Comparison of ENCODE assay signal across 29 mouse cellular contexts in genomic region chr19:47135568-47135967, GRCm38 (mm10). TPM values are rescaled to one million over a fixed set of nuclear protein-coding genes. Genes with fewer than 3 reads are reported as not detected.
DNase-seq lines count a peak whose midpoint lies in the region; ATAC-seq and TF ChIP-seq lines count a peak whose summit lies in the region.
"Had no signal": no experiment of that assay in that cellular context is flagged by ENCODE, and none has a peak within 500 bp of the region (broad histone marks: within the 10 kb centered on the region; RNA-seq: fewer than 3 reads in every experiment).

No protein-coding gene starts in this region.

- DNase-seq in layer of hippocampus, adult 2 months (ENCODE audit: low spot score in 2 of 2): no peak
- no peak for DNase-seq in layer of hippocampus, postnatal 10 days (ENCODE audit: low spot score in 2 of 2)
- DNase-seq in CD4-positive helper T cell, adult 2 months (ENCODE audit: low read depth, low spot score): peak; percentile 29
- DNase-seq in ES-E14 (ENCODE audit: low read depth, low spot score): no peak
- no peak for DNase-seq in right cerebral cortex, postnatal 10 days (ENCODE audit: low spot score in 2 of 2)
- DNase-seq in forebrain, embryonic 14.5 days (ENCODE audit: low spot score): no peak
- DNase-seq: adrenal gland, adult 2 months; adrenal gland, postnatal 25 days; cerebellum, adult 18-20 months; cerebellum, adult 9-11 months; cerebellum, postnatal 36 days; heart, adult 2 months had no signal

- no peaks in the 10 kb centered on the region for H3K9me3 ChIP-seq in forebrain, embryonic 12.5 days
- no peaks in the 10 kb centered on the region for H3K9me3 ChIP-seq in forebrain, embryonic 15.5 days
- no peaks in the 10 kb centered on the region for H3K9me3 ChIP-seq in ES-E14 (ENCODE audit: control insufficient read depth, insufficient read depth, low read depth, low read length)
- no peaks in the 10 kb centered on the region for H3K9me3 ChIP-seq in forebrain, embryonic 14.5 days (replicated peaks; ENCODE audit: control insufficient read depth, low read length)
- H3K9me3 ChIP-seq: embryonic facial prominence, embryonic 15.5 days; forebrain, embryonic 10.5 days; hindbrain, embryonic 12.5 days had no signal

- no peak for TF ChIP-seq CTCF in layer of hippocampus, adult 2 months (conservative IDR thresholded peaks at IDR 0.05)

- no peak for ATAC-seq in forebrain, embryonic 12.5 days (ENCODE audit: low FRiP score)
- ATAC-seq in forebrain, embryonic 15.5 days (replicated peaks): no peak
- ATAC-seq in forebrain, embryonic 14.5 days: no peak
- ATAC-seq: hindbrain, embryonic 16.5 days; inflammation-experienced regulatory T-cells, adult 6 months; intestine, postnatal 0 days had no signal

- H3K4me1 ChIP-seq in forebrain, embryonic 12.5 days: peaks cover 17% of the 10 kb centered on the region
- H3K4me1 ChIP-seq in forebrain, embryonic 15.5 days: peaks cover 14% of the 10 kb centered on the region
- peaks cover 10 to 35% of the 10 kb centered on the region in 2 experiments for H3K4me1 ChIP-seq in ES-E14 (ENCODE audit: control insufficient read depth in 2 of 2, insufficient read depth in 2 of 2, low read length in 2 of 2, poor library complexity in 1 of 2)
- H3K4me1 ChIP-seq in forebrain, embryonic 14.5 days (ENCODE audit: control insufficient read depth, insufficient read depth, low read length): peaks cover 11% of the 10 kb centered on the region

- peak overlapping the region; percentile 13; the same call in 1 of the 2 replicates for H3K9ac ChIP-seq in forebrain, embryonic 12.5 days
- H3K9ac ChIP-seq in forebrain, embryonic 15.5 days (replicated peaks): no peak overlapping the region
- peak overlapping the region; percentile 43 for H3K9ac ChIP-seq in ES-E14 (ENCODE audit: insufficient read depth, low read depth, low read length, poor library complexity, severe bottlenecking)
- no peak overlapping the region for H3K9ac ChIP-seq in forebrain, embryonic 14.5 days (ENCODE audit: low read length)
- H3K9ac ChIP-seq: embryonic facial prominence, embryonic 15.5 days; hindbrain, embryonic 12.5 days had no signal

- no peak overlapping the region for H3K4me2 ChIP-seq in forebrain, embryonic 12.5 days
- H3K4me2 ChIP-seq in forebrain, embryonic 15.5 days (replicated peaks): no peak overlapping the region
- no peak overlapping the region for H3K4me2 ChIP-seq in forebrain, embryonic 14.5 days (ENCODE audit: low read length)
- H3K4me2 ChIP-seq: heart, embryonic 11.5 days; hindbrain, embryonic 12.5 days had no signal

- peaks cover 27% of the 10 kb centered on the region for H3K36me3 ChIP-seq in forebrain, embryonic 12.5 days (replicated peaks)
- peaks cover 20% of the 10 kb centered on the region for H3K36me3 ChIP-seq in forebrain, embryonic 15.5 days
- peaks cover 10% of the 10 kb centered on the region for H3K36me3 ChIP-seq in ES-E14 (ENCODE audit: control insufficient read depth, insufficient read depth, low read length, poor library complexity, severe bottlenecking)
- peaks cover 27% of the 10 kb centered on the region for H3K36me3 ChIP-seq in forebrain, embryonic 14.5 days (ENCODE audit: control insufficient read depth, insufficient read depth, low read length)

- H3K4me3 ChIP-seq in forebrain, embryonic 12.5 days (replicated peaks): no peak overlapping the region
- no peak overlapping the region for H3K4me3 ChIP-seq in forebrain, embryonic 15.5 days
- no peak overlapping the region for H3K4me3 ChIP-seq in layer of hippocampus, adult 2 months
- H3K4me3 ChIP-seq in ES-E14 (ENCODE audit: insufficient read depth in 1 of 2, low read depth in 1 of 2, low read length in 2 of 2, poor library complexity in 1 of 2, severe bottlenecking in 1 of 2): peak overlapping the region; percentile 46 to 54
- no peak overlapping the region for H3K4me3 ChIP-seq in forebrain, embryonic 14.5 days (ENCODE audit: low read depth, low read length)
- H3K4me3 ChIP-seq: erythroblast, embryonic 14.5 days; forebrain, embryonic 10.5 days; heart, adult 2 months; hindbrain, embryonic 12.5 days had no signal

- WGBS in forebrain, embryonic 12.5 days: 90% methylated on average over 17 of the region's 17 CpGs
- 91% methylated on average over 17 of the region's 17 CpGs for WGBS in forebrain, embryonic 15.5 days
- WGBS in forebrain, embryonic 14.5 days: 93% methylated on average over 17 of the region's 17 CpGs

- no peak overlapping the region for H3K27ac ChIP-seq in forebrain, embryonic 12.5 days
- no peak overlapping the region for H3K27ac ChIP-seq in forebrain, embryonic 15.5 days (replicated peaks)
- H3K27ac ChIP-seq in layer of hippocampus, adult 2 months: peak overlapping the region; percentile 28; the same call in 1 of the 2 replicates
- H3K27ac ChIP-seq in ES-E14 (ENCODE audit: insufficient read depth, low read depth, low read length, poor library complexity, severe bottlenecking): no peak overlapping the region
- H3K27ac ChIP-seq in forebrain, embryonic 14.5 days (ENCODE audit: low read depth, low read length): no peak overlapping the region
- H3K27ac ChIP-seq: embryonic facial prominence, embryonic 15.5 days; forebrain, embryonic 10.5 days; hindbrain, embryonic 12.5 days had no signal

- peaks cover 11% of the 10 kb centered on the region; the same call in 1 of the 2 replicates for H3K27me3 ChIP-seq in forebrain, embryonic 12.5 days
- H3K27me3 ChIP-seq in forebrain, embryonic 15.5 days: no peaks in the 10 kb centered on the region
- H3K27me3 ChIP-seq in forebrain, embryonic 14.5 days (replicated peaks; ENCODE audit: control insufficient read depth, insufficient read depth, low read length): no peaks in the 10 kb centered on the region
- H3K27me3 ChIP-seq: embryonic facial prominence, embryonic 15.5 days had no signal

- in situ Hi-C loops in ES-E14 (cut with MboI; ENCODE audit: low sequenced_read_pairs in 2 of 2, unreplicated experiment in 2 of 2): no loop called here

TF ChIP-seq in ES-E14, 5 proteins besides CTCF, POLR2A, EP300 and RAD21:
- TF ChIP-seq CHD2 (IDR thresholded peaks at IDR 0.05; ENCODE audit: low read depth, low read length) (no peak), ZC3H11A (IDR thresholded peaks at IDR 0.05; ENCODE audit: borderline replicate concordance, low read depth, low read length) (no peak), MAFK (IDR thresholded peaks at IDR 0.05; ENCODE audit: insufficient read depth, low read depth, low read length) (no peak), ZNF384 (IDR thresholded peaks at IDR 0.05; ENCODE audit: low read depth, low read length) (no peak), HCFC1 (IDR thresholded peaks at IDR 0.05; ENCODE audit: borderline replicate concordance, insufficient read depth, low read length) (no peak)

RNA-seq across cellular contexts. Expression of gene Calhm2, which starts 2.5 kb away (rescaled TPM):
- polyA plus RNA-seq in forebrain, embryonic 12.5 days (2016; fragmentation: Nextera tagmentation; extraction: Ambion mirVana): 1.1 and 1.8 TPM in 2 replicates
- polyA plus RNA-seq in forebrain, embryonic 15.5 days (2015; fragmentation: Nextera tagmentation; extraction: Ambion mirVana): 1.0 and 1.2 TPM in 2 replicates
- total RNA-seq in layer of hippocampus, adult 2 months (2021): 1 to 10 TPM; 4.1 to 5.5 TPM
- total RNA-seq in layer of hippocampus, postnatal 10 days (2021): 1 to 10 TPM; 3.1 to 3.9 TPM
- 3.2 and 5.5 TPM in 2 replicates for total RNA-seq in ES-E14 (2012; rRNA removed)
- polyA plus RNA-seq in forebrain, embryonic 14.5 days (2014; fragmentation: Nextera tagmentation; extraction: Ambion mirVana): 0.69 and 0.83 TPM in 2 replicates
- polyA plus RNA-seq: erythroblast, embryonic 14.5 days had no signal

RNA-seq across cellular contexts. Expression of gene Calhm1, which starts 8.5 kb away (rescaled TPM):
- not detected in 2 replicates for polyA plus RNA-seq in forebrain, embryonic 12.5 days (2016; fragmentation: Nextera tagmentation; extraction: Ambion mirVana)
- polyA plus RNA-seq in forebrain, embryonic 15.5 days (2015; fragmentation: Nextera tagmentation; extraction: Ambion mirVana): not detected in 2 replicates
- not detected for total RNA-seq in layer of hippocampus, adult 2 months (2021)
- not detected for total RNA-seq in layer of hippocampus, postnatal 10 days (2021)
- not detected in 2 replicates for total RNA-seq in ES-E14 (2012; rRNA removed)
- not detected in 2 replicates for polyA plus RNA-seq in forebrain, embryonic 14.5 days (2014; fragmentation: Nextera tagmentation; extraction: Ambion mirVana)
- total RNA-seq: adrenal gland, adult 2 months; adrenal gland, postnatal 25 days; CH12.LX; gastrocnemius, adult 8-10 months; gastrocnemius, postnatal 4 days; heart, adult 2 months; heart, postnatal 25 days; MEL had no signal
- polyA plus RNA-seq: adrenal gland, adult 2 months; C2C12; embryonic facial prominence, embryonic 15.5 days; erythroblast, embryonic 14.5 days; forebrain, embryonic 10.5 days; heart, adult 2 months; heart, embryonic 11.5 days; heart, embryonic 16.5 days; hindbrain, embryonic 12.5 days; hindbrain, embryonic 16.5 days; inflammation-experienced regulatory T-cells, adult 6 months; intestine, postnatal 0 days had no signal

RNA-seq across cellular contexts. Expression of gene Calhm3, which starts 22.0 kb away (rescaled TPM):
- polyA plus RNA-seq in forebrain, embryonic 12.5 days (2016; fragmentation: Nextera tagmentation; extraction: Ambion mirVana): not detected in 2 replicates
- not detected in 2 replicates for polyA plus RNA-seq in forebrain, embryonic 15.5 days (2015; fragmentation: Nextera tagmentation; extraction: Ambion mirVana)
- not detected for total RNA-seq in layer of hippocampus, adult 2 months (2021)
- not detected for total RNA-seq in layer of hippocampus, postnatal 10 days (2021)
- 2.8 and 3.8 TPM in 2 replicates for total RNA-seq in ES-E14 (2012; rRNA removed)
- polyA plus RNA-seq in forebrain, embryonic 14.5 days (2014; fragmentation: Nextera tagmentation; extraction: Ambion mirVana): not detected in 2 replicates
- total RNA-seq: adrenal gland, adult 2 months; adrenal gland, postnatal 25 days; CH12.LX; gastrocnemius, adult 8-10 months; gastrocnemius, postnatal 4 days; heart, adult 2 months; heart, postnatal 25 days; MEL had no signal
- polyA plus RNA-seq: adrenal gland, adult 2 months; C2C12; embryonic facial prominence, embryonic 15.5 days; erythroblast, embryonic 14.5 days; forebrain, embryonic 10.5 days; heart, adult 2 months; heart, embryonic 11.5 days; heart, embryonic 16.5 days; hindbrain, embryonic 12.5 days; hindbrain, embryonic 16.5 days; inflammation-experienced regulatory T-cells, adult 6 months had no signal

RNA-seq across cellular contexts. Expression of gene Neurl1a, which starts 43.1 kb away (rescaled TPM):
- 4.0 and 4.6 TPM in 2 replicates for polyA plus RNA-seq in forebrain, embryonic 12.5 days (2016; fragmentation: Nextera tagmentation; extraction: Ambion mirVana)
- polyA plus RNA-seq in forebrain, embryonic 15.5 days (2015; fragmentation: Nextera tagmentation; extraction: Ambion mirVana): 7.2 and 7.9 TPM in 2 replicates
- total RNA-seq in layer of hippocampus, adult 2 months (2021): 100 to 1,000 TPM; 180 to 194 TPM
- total RNA-seq in layer of hippocampus, postnatal 10 days (2021): 100 to 1,000 TPM; 112 to 133 TPM
- 10.2 and 14.7 TPM in 2 replicates for total RNA-seq in ES-E14 (2012; rRNA removed)
- polyA plus RNA-seq in forebrain, embryonic 14.5 days (2014; fragmentation: Nextera tagmentation; extraction: Ambion mirVana): 3.7 and 6.4 TPM in 2 replicates
- total RNA-seq: MEL had no signal

RNA-seq across cellular contexts. Expression of gene Pdcd11, which starts 45.0 kb away (rescaled TPM):
- polyA plus RNA-seq in forebrain, embryonic 12.5 days (2016; fragmentation: Nextera tagmentation; extraction: Ambion mirVana): 12.6 and 13.4 TPM in 2 replicates
- polyA plus RNA-seq in forebrain, embryonic 15.5 days (2015; fragmentation: Nextera tagmentation; extraction: Ambion mirVana): 7.3 and 8.6 TPM in 2 replicates
- 10 to 100 TPM; 17.9 to 19.0 TPM for total RNA-seq in layer of hippocampus, adult 2 months (2021)
- 10 to 100 TPM; 18.9 TPM for total RNA-seq in layer of hippocampus, postnatal 10 days (2021)
- total RNA-seq in ES-E14 (2012; rRNA removed): 117 and 129 TPM in 2 replicates
- 5.7 and 7.4 TPM in 2 replicates for polyA plus RNA-seq in forebrain, embryonic 14.5 days (2014; fragmentation: Nextera tagmentation; extraction: Ambion mirVana)

Comparison
In these comparisons a context has a peak if more than half of its experiments do, and no peak if none do; other contexts are left out.
1. H3K9ac ChIP-seq: peak in forebrain, embryonic 12.5 days (single experiment) and ES-E14 (single experiment); none in forebrain, embryonic 15.5 days (single experiment) and forebrain, embryonic 14.5 days (single experiment).
2. H3K4me3 ChIP-seq: peak in ES-E14 (2 of 2); none in forebrain, embryonic 12.5 days (single experiment), forebrain, embryonic 15.5 days (single experiment), layer of hippocampus, adult 2 months (single experiment) and forebrain, embryonic 14.5 days (single experiment).